Mouse (Mus musculus): ENCODE data around the gene Amz1.
A peak's percentile ranks its signal among the peaks of the same experiment; 100 is the strongest.

Amz1 gene

GRCm38 (mm10) chr5:140723822-140724221, at the start of gene Amz1:
Gene Amz1, plus strand, starts transcription at chr5:140724127.
- no peak for DNase-seq (ENCODE audit: low spot score)

GRCm38 (mm10) chr5:140675079-140675478, 48.8 kb upstream of the Amz1 start:
- DNase-seq (ENCODE audit: low spot score): no peak

- no peak for DNase-seq (ENCODE audit: low spot score)
Measured at GRCm38 (mm10) chr5:140675640-140676039, 48.3 kb upstream of the Amz1 start.

- no peak for DNase-seq (ENCODE audit: low spot score)
Measured at GRCm38 (mm10) chr5:140677137-140677536, 46.8 kb upstream of the Amz1 start.

- DNase-seq (ENCODE audit: low spot score): no peak
Measured at GRCm38 (mm10) chr5:140680051-140680450, 43.9 kb upstream of the Amz1 start.

GRCm38 (mm10) chr5:140680950-140681349, 43.0 kb upstream of the Amz1 start:
- DNase-seq (ENCODE audit: low spot score): no peak

GRCm38 (mm10) chr5:140682113-140682512, 41.8 kb upstream of the Amz1 start:
- no peak for DNase-seq (ENCODE audit: low spot score)

- peak; percentile 61 for DNase-seq (ENCODE audit: low spot score)
Measured at GRCm38 (mm10) chr5:140684343-140685148, 39.4 kb upstream of the Amz1 start.

GRCm38 (mm10) chr5:140688434-140688833, 35.5 kb upstream of the Amz1 start:
- no peak for DNase-seq (ENCODE audit: low spot score)

- no peak for DNase-seq (ENCODE audit: low spot score)
Measured at GRCm38 (mm10) chr5:140695987-140696386, 27.9 kb upstream of the Amz1 start.

- DNase-seq (ENCODE audit: low spot score): no peak
Measured at GRCm38 (mm10) chr5:140699776-140700175, 24.2 kb upstream of the Amz1 start.

GRCm38 (mm10) chr5:140701661-140702060, 22.3 kb upstream of the Amz1 start:
- DNase-seq (ENCODE audit: low spot score): peak; percentile 71

GRCm38 (mm10) chr5:140702103-140702513, 21.8 kb upstream of the Amz1 start, which contains the start of gene Iqce:
Gene Iqce, minus strand, starts transcription at chr5:140702378.
- peak; percentile 94 for DNase-seq (ENCODE audit: low spot score)

GRCm38 (mm10) chr5:140702618-140703175, 21.2 kb upstream of the Amz1 start:
- peak; percentile 49 for DNase-seq (ENCODE audit: low spot score)

GRCm38 (mm10) chr5:140703480-140704377, 20.2 kb upstream of the Amz1 start:
- peak; percentile 26 for DNase-seq (ENCODE audit: low spot score)

- peak; percentile 100 for DNase-seq (ENCODE audit: low spot score)
Measured at GRCm38 (mm10) chr5:140704378-140705251, 19.3 kb upstream of the Amz1 start, which contains the start of gene Brat1. Gene Brat1, plus strand, starts transcription at chr5:140705011.

- no peak for DNase-seq (ENCODE audit: low spot score)
Measured at GRCm38 (mm10) chr5:140705501-140706171, 18.3 kb upstream of the Amz1 start.

GRCm38 (mm10) chr5:140710315-140710714, 13.6 kb upstream of the Amz1 start:
- no peak for DNase-seq (ENCODE audit: low spot score)

GRCm38 (mm10) chr5:140711040-140711439, 12.9 kb upstream of the Amz1 start:
- DNase-seq (ENCODE audit: low spot score): no peak

- DNase-seq (ENCODE audit: low spot score): no peak
Measured at GRCm38 (mm10) chr5:140720773-140721172, 3.2 kb upstream of the Amz1 start.

- DNase-seq (ENCODE audit: low spot score): no peak
Measured at GRCm38 (mm10) chr5:140722121-140722520, 1.8 kb upstream of the Amz1 start.
